Mouse (Mus musculus) embryonic facial prominence, embryonic 11.5 days (tissue): Measurements from ENCODE around the gene Exoc8. TPM values are rescaled to one million over a fixed set of nuclear protein-coding genes. Genes with fewer than 3 reads are reported as not detected.

ENCODE experiments used
- ATAC-seq: fragments of 200-750 bp; cut with Nextera tagmentation; replicated peaks from 2 replicates; pipeline ENCODE4 v1.8.0; 2017; ENCODE audit warnings: low read depth; ENCODE audit not compliant: insufficient number of reproducible peaks, low FRiP score, low TSS enrichment
- DNase-seq: peaks from one replicate; pipeline ENCODE4 v3.0.0-alpha.2; 2015; ENCODE audit warnings: low spot score
- H3K27ac ChIP-seq: fragments of 300-500 bp; sonication (generic); replicated peaks from 2 replicates; pipeline ENCODE4 v1.5.1; 2014; ENCODE audit warnings: mild to moderate bottlenecking, low read depth, low read length, control low read depth
- H3K27me3 ChIP-seq: fragments of 300-500 bp; sonication (generic); 2 replicates; pipeline ENCODE4 v1.6.1; 2014; ENCODE audit warnings: mild to moderate bottlenecking, low read length, moderate library complexity, mixed read lengths; ENCODE audit not compliant: control insufficient read depth, insufficient read depth
- H3K36me3 ChIP-seq: fragments of 300-500 bp; sonication (generic); replicated peaks from 2 replicates; pipeline ENCODE4 v1.6.1; 2014; ENCODE audit warnings: low read depth, mild to moderate bottlenecking, low read length, moderate library complexity, mixed read lengths; ENCODE audit not compliant: control insufficient read depth, insufficient read depth
- H3K4me1 ChIP-seq: fragments of 300-500 bp; sonication (generic); 2 replicates; pipeline ENCODE4 v1.6.1; 2014; ENCODE audit warnings: low read length, mixed read lengths; ENCODE audit not compliant: control insufficient read depth, insufficient read depth
- H3K4me2 ChIP-seq: fragments of 300-500 bp; sonication (generic); 2 replicates; pipeline ENCODE4 v1.6.1; 2014; ENCODE audit warnings: low read depth, mild to moderate bottlenecking, control low read depth, low read length, moderate library complexity
- H3K4me3 ChIP-seq: fragments of 300-500 bp; sonication (generic); 2 replicates; pipeline ENCODE4 v1.5.1; 2014; ENCODE audit warnings: low read depth, low read length, control low read depth
- H3K9ac ChIP-seq: fragments of 300-500 bp; sonication (generic); replicated peaks from 2 replicates; pipeline ENCODE4 v1.6.1; 2014; ENCODE audit warnings: mild to moderate bottlenecking, control low read depth, low read length
- H3K9me3 ChIP-seq: fragments of 300-500 bp; sonication (generic); replicated peaks from 2 replicates; pipeline ENCODE4 v1.6.1; 2016; ENCODE audit warnings: mild to moderate bottlenecking, low read length, inconsistent platforms, mixed read lengths; ENCODE audit not compliant: control insufficient read depth
- WGBS: fragments of 180-500 bp; shearing (Covaris S2); extraction: QIAGEN DNeasy Blood & Tissue Kit; methylation state at CpG from one replicate; pipeline ENCODE4 v1.1.7; 2014; 5-methylcytosine and 5-hydroxymethylcytosine counted together
- polyA plus RNA-seq: library from polyadenylated mRNA; unstranded; fragments of >200 nt; fragmentation: Nextera tagmentation; extraction: Ambion mirVana; gene quantifications from 2 replicates; pipeline ENCODE4 v1.2.1, GENCODE M21; 2014

Gene Exoc8
- polyA plus RNA-seq, 1 experiment from 2014 or later: 5.7 TPM

DNA sequence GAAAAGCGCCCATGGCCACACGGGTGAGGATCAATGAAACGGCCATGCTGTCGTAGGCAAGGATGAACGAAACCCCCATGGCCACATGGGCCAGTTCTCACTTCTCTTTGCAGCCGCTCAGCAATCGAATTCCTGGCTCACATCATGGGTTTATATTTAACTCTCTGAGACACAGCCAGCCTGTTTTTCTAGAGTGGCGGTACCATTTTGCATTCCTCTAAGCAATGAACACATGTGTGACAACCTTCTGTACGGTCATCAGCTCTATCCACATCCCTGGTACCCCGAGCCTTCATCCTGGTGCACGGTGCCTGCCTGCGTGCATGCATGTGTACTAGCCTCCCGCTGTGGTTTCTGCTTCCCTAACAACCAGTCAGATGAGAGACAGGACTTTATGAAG, 32.6 kb upstream of the Exoc8 start:
- 93% methylated on average over 13 of the region's 13 CpGs for WGBS
- Histone ChIP-seq H3K36me3 (no peaks in the 10 kb centered on the region), H3K9ac (no peak overlapping the region), H3K4me1 (peaks cover 2% of the 10 kb centered on the region; the same call in 1 of the 2 replicates), H3K4me2 (no peak overlapping the region), H3K4me3 (no peak overlapping the region), H3K9me3 (no peaks in the 10 kb centered on the region), H3K27ac (no peak overlapping the region), H3K27me3 (no peaks in the 10 kb centered on the region)
- DNase-seq (no peak), ATAC-seq (no peak)

DNA sequence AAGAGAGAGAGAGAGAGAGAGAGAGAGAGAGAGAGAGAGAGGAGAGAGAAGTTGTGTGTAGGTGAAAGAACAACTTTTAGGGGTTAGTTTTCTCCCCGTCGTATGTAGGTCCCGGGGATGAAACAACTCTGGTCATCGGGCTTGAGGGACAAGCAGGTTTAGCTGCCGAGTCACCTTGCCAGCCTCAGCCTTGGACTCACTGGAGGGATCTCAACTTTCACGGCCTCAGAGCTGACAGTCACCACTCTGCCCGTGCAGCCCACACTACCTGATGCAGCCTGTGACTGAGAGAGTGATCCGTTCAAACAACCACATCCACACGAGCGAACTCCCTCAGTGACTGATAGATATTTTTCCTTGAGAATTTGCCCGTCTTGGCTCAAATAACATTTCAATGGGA, 31.5 kb upstream of the Exoc8 start:
- H3K36me3 ChIP-seq: no peaks in the 10 kb centered on the region
- H3K4me1 ChIP-seq: peaks cover 2% of the 10 kb centered on the region; the same call in 1 of the 2 replicates
- H3K4me2 ChIP-seq: no peak overlapping the region
- no peak overlapping the region for H3K9ac ChIP-seq
- no peak for DNase-seq
- H3K9me3 ChIP-seq: no peaks in the 10 kb centered on the region
- no peak overlapping the region for H3K4me3 ChIP-seq
- no peak overlapping the region for H3K27ac ChIP-seq
- ATAC-seq: no peak
- 84% methylated on average over 11 of the region's 11 CpGs for WGBS
- no peaks in the 10 kb centered on the region for H3K27me3 ChIP-seq

DNA sequence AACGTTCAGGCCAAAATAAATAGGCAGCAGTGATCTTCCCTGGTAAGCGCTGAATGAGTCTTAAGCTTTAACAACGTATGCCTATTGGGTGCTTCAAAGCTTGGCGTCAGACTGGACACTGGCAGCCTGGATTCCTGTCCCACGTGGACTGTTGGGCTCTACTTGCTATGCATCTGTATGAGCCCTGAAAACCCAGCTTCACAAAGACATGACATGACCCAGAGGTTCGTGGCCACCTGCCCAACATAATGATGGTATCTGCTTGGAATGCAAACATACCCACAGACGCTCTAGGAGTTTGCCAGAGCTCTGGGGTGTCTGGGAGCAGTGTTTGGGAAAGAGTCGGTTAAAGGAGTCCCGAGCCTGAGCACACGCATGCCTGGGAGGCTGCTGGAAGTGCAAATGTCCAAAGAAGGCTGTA, 28.9 kb upstream of the Exoc8 start:
- no peak for ATAC-seq
- H3K36me3 ChIP-seq: no peaks in the 10 kb centered on the region
- 83% methylated on average over 10 of the region's 10 CpGs for WGBS

DNA sequence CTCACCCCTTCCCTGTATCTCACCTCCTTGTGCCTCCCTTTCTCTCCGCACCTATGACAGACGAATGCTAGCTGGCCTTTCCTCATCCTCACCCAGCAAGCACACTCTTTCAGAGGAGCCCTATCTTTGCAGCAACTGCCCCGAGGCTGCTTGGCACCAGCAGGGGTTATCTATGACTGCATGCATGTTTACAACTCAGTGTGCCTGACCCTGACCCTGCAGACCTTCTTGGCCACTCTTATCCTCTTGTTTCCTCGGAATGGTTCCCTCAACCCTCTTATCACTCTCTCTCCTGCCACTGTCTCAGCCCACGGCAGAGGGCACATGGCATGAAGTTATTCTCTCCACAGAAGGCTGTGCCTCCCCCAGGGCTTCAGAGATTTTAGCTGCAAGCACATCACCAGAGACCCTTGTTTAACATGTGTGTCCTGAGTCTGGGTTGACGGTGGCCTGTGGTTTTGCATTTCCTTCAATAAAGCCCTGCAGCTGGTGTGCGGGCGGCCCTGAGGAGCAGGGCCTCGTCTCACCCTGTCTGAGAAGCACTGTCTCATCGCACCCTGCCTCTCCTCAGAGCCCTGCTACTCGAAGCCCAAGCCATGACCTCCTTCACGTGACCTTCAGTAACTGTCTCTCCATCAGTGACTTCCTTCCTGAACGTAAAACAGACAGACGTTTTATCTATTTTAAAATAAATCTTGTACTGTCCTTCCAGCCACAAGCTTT, 28.2 kb upstream of the Exoc8 start:
- no peak overlapping the region for H3K27ac ChIP-seq
- no peaks in the 10 kb centered on the region for H3K36me3 ChIP-seq
- H3K4me2 ChIP-seq: no peak overlapping the region
- DNase-seq (no peak), ATAC-seq (no peak)
- WGBS: 87% methylated on average over 14 of the region's 14 CpGs
- peaks cover 2% of the 10 kb centered on the region; the same call in 1 of the 2 replicates for H3K4me1 ChIP-seq
- H3K27me3 ChIP-seq: no peaks in the 10 kb centered on the region
- H3K4me3 ChIP-seq: no peak overlapping the region
- no peak overlapping the region for H3K9ac ChIP-seq
- H3K9me3 ChIP-seq: no peaks in the 10 kb centered on the region

More for the DNA sequence above, 28.9 kb upstream of the Exoc8 start:
- DNase-seq: no peak
- Histone ChIP-seq H3K4me3 (no peak overlapping the region), H3K9ac (no peak overlapping the region), H3K27me3 (no peaks in the 10 kb centered on the region), H3K4me2 (no peak overlapping the region), H3K4me1 (peaks cover 2% of the 10 kb centered on the region; the same call in 1 of the 2 replicates), H3K27ac (no peak overlapping the region), H3K9me3 (no peaks in the 10 kb centered on the region)

DNA sequence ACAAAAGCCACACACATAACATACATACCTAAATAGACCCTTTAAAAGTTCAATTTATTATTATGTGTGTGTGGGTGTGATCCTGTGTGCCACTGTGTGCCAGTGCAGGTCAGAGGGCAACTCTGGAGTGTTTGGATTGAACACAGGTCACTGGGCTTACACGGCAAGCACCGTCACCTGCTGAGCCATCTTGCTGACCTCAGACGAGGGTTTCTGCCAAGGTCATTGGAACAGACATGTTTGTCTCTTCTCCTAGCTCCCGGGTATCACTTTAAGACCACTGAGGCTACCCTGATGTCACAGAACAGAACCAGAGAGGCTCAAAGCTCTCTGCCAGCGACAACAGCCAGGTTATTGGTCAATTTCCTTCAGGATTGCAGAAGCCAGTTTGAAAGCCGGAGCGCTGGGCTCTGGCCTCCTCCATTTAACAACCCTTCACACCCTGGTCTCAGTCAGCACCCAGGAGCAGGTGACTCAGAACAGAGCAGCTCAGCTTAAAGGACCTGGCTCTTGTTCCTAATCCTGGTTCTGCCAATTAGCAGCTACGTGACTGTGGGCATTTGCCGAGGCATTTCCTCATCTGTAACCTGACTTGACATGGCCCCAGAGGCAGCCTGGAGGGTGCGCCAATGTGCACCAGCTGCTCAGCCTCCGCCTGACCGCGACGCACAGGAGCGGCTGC, 26.6 kb upstream of the Exoc8 start:
- Histone ChIP-seq H3K27me3 (no peaks in the 10 kb centered on the region), H3K4me1 (no peaks in the 10 kb centered on the region), H3K27ac (no peak overlapping the region), H3K4me3 (no peak overlapping the region), H3K9ac (no peak overlapping the region), H3K36me3 (no peaks in the 10 kb centered on the region), H3K4me2 (no peak overlapping the region), H3K9me3 (no peaks in the 10 kb centered on the region)
- DNase-seq (no peak), ATAC-seq (no peak)
- 88% methylated on average over 15 of the region's 15 CpGs for WGBS

DNA sequence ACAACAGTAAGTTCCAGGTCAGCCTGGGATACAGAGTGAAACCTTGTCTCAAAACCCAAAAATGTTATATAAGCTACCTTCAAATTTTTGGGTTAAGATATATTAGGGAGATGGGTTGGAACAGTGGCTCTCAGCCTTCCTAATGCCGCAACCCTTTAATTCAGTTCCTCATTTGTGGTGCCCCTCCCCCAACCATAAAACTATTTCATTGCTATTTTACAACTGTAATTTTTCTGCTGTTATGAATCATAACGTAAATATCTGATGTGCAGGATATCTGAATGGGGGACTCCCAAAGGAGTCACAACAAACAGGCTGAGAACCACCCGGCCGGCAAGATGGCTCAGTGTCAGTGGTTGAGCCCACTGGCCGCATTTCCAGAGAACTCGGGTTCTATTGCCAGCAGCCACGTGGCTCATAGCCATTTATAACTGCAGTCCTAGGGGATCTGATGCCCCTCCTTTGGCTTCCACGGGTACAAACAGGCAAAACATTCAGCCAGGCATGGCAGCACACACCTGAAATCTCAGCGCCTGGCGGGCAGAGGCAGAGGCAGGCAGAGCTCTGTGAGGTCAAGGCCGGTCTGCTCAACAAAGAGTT, 25.1 kb upstream of the Exoc8 start:
- no peak overlapping the region for H3K9ac ChIP-seq
- no peak overlapping the region for H3K4me2 ChIP-seq
- H3K36me3 ChIP-seq: no peaks in the 10 kb centered on the region
- no peak for DNase-seq
- no peak for ATAC-seq
- no peaks in the 10 kb centered on the region for H3K9me3 ChIP-seq
- H3K4me1 ChIP-seq: no peaks in the 10 kb centered on the region
- no peaks in the 10 kb centered on the region for H3K27me3 ChIP-seq
- 90% methylated on average over 11 of the region's 11 CpGs for WGBS
- no peak overlapping the region for H3K4me3 ChIP-seq
- no peak overlapping the region for H3K27ac ChIP-seq

DNA sequence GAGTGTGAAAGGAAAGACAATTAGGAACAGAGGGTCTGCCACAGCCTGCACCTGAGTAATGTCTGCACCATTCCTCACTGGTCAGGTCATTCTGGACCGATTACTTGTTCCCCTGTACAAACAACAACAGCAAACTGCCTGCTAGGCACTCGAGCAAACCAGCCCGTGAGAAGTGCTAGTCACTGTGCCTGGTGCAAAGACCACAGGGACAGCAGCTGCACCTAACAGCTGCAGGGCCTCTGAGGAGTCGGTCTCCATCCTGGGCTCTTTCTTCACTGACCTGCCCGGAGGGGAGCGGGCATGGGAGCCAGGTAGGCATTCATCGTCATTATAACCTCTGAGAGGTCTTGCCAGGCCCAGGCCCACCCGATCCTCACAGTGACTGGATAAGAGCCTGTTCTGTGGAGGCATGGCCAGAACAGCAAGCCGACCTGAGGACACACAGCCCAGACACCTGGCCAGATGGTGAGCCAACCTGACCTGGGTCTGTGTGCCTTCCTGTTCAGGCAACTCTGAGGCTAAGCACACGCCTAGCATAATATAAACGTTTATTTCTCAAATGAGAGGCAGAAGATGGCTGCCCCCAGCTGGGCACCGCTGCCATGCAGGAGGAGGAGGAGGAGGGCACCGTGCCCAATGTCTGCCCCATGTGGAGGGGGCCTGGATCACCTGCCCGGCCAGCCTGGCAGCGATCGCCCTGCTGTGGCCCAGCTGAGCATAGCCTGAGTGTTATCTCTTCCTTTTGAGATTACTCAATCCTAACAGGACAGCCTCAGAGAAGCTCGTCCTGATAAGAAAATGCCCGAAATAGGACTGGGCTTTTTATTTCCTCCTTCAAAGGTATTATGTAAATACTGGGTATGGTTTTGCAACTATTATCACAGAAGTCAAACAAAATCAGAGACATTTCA, 24.1 kb upstream of the Exoc8 start:
- Histone ChIP-seq H3K4me1 (no peaks in the 10 kb centered on the region), H3K27me3 (no peaks in the 10 kb centered on the region), H3K4me3 (no peak overlapping the region), H3K27ac (no peak overlapping the region), H3K36me3 (no peaks in the 10 kb centered on the region), H3K4me2 (no peak overlapping the region), H3K9me3 (no peaks in the 10 kb centered on the region), H3K9ac (no peak overlapping the region)
- DNase-seq (no peak), ATAC-seq (no peak)
- WGBS: 88% methylated on average over 18 of the region's 18 CpGs
